Comparison of ENCODE assay signal across 21 mouse cellular contexts in genomic region chr8:102715956-102716355, GRCm38 (mm10).
DNase-seq lines count a peak whose midpoint lies in the region; ATAC-seq and TF ChIP-seq lines count a peak whose summit lies in the region.
"Had no signal": no experiment of that assay in that cellular context is flagged by ENCODE, and none has a peak within 500 bp of the region (broad histone marks: within the 10 kb centered on the region; RNA-seq: fewer than 3 reads in every experiment).

No protein-coding gene starts in this region.

- no peak for DNase-seq in forebrain, postnatal 0 days
- DNase-seq in lung, postnatal 0 days (ENCODE audit: low spot score): no peak
- no peak for DNase-seq in lung, postnatal 36 days
- DNase-seq in heart, postnatal 10 days: peak; percentile 46 to 53
- DNase-seq in gastrocnemius, adult 8-10 months (ENCODE audit: low spot score in 2 of 2): no peak
- DNase-seq: adrenal gland, postnatal 36 days; cerebellum, adult 9-10 months; gastrocnemius, postnatal 36 days; kidney, adult 8-10 months; kidney, postnatal 14 days; liver, postnatal 0 days; thymus, adult 18-20 months; thymus, postnatal 4 days had no signal

- TF ChIP-seq EP300 in lung, postnatal 0 days (IDR thresholded peaks at IDR 0.05): no peak

- no peaks in the 10 kb centered on the region for H3K9me3 ChIP-seq in forebrain, postnatal 0 days (ENCODE audit: low read length)
- H3K9me3 ChIP-seq in forebrain, embryonic 12.5 days: no peaks in the 10 kb centered on the region
- H3K9me3 ChIP-seq in hindbrain, embryonic 16.5 days (ENCODE audit: control insufficient read depth, low read length): no peaks in the 10 kb centered on the region
- H3K9me3 ChIP-seq in hindbrain, embryonic 12.5 days (replicated peaks): no peaks in the 10 kb centered on the region
- H3K9me3 ChIP-seq in lung, postnatal 0 days (ENCODE audit: low read length): no peaks in the 10 kb centered on the region
- H3K9me3 ChIP-seq: forebrain, embryonic 13.5 days; limb, embryonic 10.5 days; neural tube, embryonic 12.5 days had no signal

- WGBS in forebrain, postnatal 0 days: 53% methylated on average over 4 of the region's 4 CpGs
- WGBS in forebrain, embryonic 12.5 days: 63% methylated on average over 4 of the region's 4 CpGs
- WGBS in hindbrain, embryonic 16.5 days: 49% methylated on average over 4 of the region's 4 CpGs
- 64% methylated on average over 4 of the region's 4 CpGs for WGBS in hindbrain, embryonic 12.5 days
- WGBS in lung, postnatal 0 days: 37% methylated on average over 4 of the region's 4 CpGs

- H3K27ac ChIP-seq in forebrain, postnatal 0 days (ENCODE audit: low read depth, low read length): no peak overlapping the region
- H3K27ac ChIP-seq in forebrain, embryonic 12.5 days: no peak overlapping the region
- no peak overlapping the region for H3K27ac ChIP-seq in hindbrain, embryonic 16.5 days (ENCODE audit: low read depth, low read length)
- H3K27ac ChIP-seq in hindbrain, embryonic 12.5 days: no peak overlapping the region
- no peak overlapping the region for H3K27ac ChIP-seq in lung, postnatal 0 days (ENCODE audit: low read length)
- H3K27ac ChIP-seq: forebrain, embryonic 13.5 days; limb, embryonic 10.5 days; midbrain, embryonic 13.5 days; neural tube, embryonic 12.5 days had no signal

- no peaks in the 10 kb centered on the region for H3K36me3 ChIP-seq in forebrain, postnatal 0 days (ENCODE audit: insufficient read depth)
- 0 out of 2 replicates have a peak, but pooled peaks cover 11% of the 10 kb centered on the region for H3K36me3 ChIP-seq in forebrain, embryonic 12.5 days (replicated peaks)
- H3K36me3 ChIP-seq in hindbrain, embryonic 16.5 days (ENCODE audit: control insufficient read depth, insufficient read depth, low read length): no peaks in the 10 kb centered on the region; the same call in 1 of the 2 replicates
- H3K36me3 ChIP-seq in hindbrain, embryonic 12.5 days: peaks cover 4% of the 10 kb centered on the region; the same call in 1 of the 2 replicates
- H3K36me3 ChIP-seq in lung, postnatal 0 days (ENCODE audit: insufficient read depth, low read length): no peaks in the 10 kb centered on the region
- H3K36me3 ChIP-seq: midbrain, embryonic 13.5 days had no signal

- H3K9ac ChIP-seq in forebrain, postnatal 0 days: no peak overlapping the region
- no peak overlapping the region for H3K9ac ChIP-seq in forebrain, embryonic 12.5 days
- H3K9ac ChIP-seq in hindbrain, embryonic 16.5 days (ENCODE audit: low read depth, low read length): no peak overlapping the region
- H3K9ac ChIP-seq in hindbrain, embryonic 12.5 days: no peak overlapping the region
- no peak overlapping the region for H3K9ac ChIP-seq in lung, postnatal 0 days (replicated peaks; ENCODE audit: low read depth)
- H3K9ac ChIP-seq: forebrain, embryonic 13.5 days; liver, postnatal 0 days; midbrain, embryonic 13.5 days; neural tube, embryonic 12.5 days had no signal

- peak; percentile 56; the same call in 1 of the 2 replicates for ATAC-seq in forebrain, postnatal 0 days
- no peak for ATAC-seq in forebrain, embryonic 12.5 days (ENCODE audit: low FRiP score)
- peak; percentile 60; the same call in 1 of the 2 replicates for ATAC-seq in hindbrain, embryonic 16.5 days
- ATAC-seq in hindbrain, embryonic 12.5 days (ENCODE audit: low FRiP score): no peak
- peak; percentile 23; the same call in 1 of the 2 replicates for ATAC-seq in lung, postnatal 0 days
- ATAC-seq: forebrain, embryonic 13.5 days; inflammation-experienced regulatory T-cells, adult 6 months; liver, postnatal 0 days; midbrain, embryonic 13.5 days had no signal

- intact Hi-C loops in heart, postnatal 10 days (cut with DNase I): no loop called here

- no peak overlapping the region for H3K4me2 ChIP-seq in forebrain, postnatal 0 days (ENCODE audit: low read depth)
- no peak overlapping the region for H3K4me2 ChIP-seq in forebrain, embryonic 12.5 days
- no peak overlapping the region for H3K4me2 ChIP-seq in hindbrain, embryonic 16.5 days (ENCODE audit: low read length)
- H3K4me2 ChIP-seq in hindbrain, embryonic 12.5 days (replicated peaks): no peak overlapping the region
- H3K4me2 ChIP-seq in lung, postnatal 0 days (replicated peaks; ENCODE audit: low read depth, low read length): no peak overlapping the region
- H3K4me2 ChIP-seq: forebrain, embryonic 13.5 days; midbrain, embryonic 13.5 days; neural tube, embryonic 12.5 days had no signal

- no peak for TF ChIP-seq CTCF in forebrain, postnatal 0 days (IDR thresholded peaks at IDR 0.05; ENCODE audit: low read depth)
- TF ChIP-seq CTCF in lung, postnatal 0 days (IDR thresholded peaks at IDR 0.05): no peak

- no peaks in the 10 kb centered on the region for H3K27me3 ChIP-seq in forebrain, postnatal 0 days (ENCODE audit: insufficient read depth, low read length)
- no peaks in the 10 kb centered on the region for H3K27me3 ChIP-seq in forebrain, embryonic 12.5 days
- no peaks in the 10 kb centered on the region for H3K27me3 ChIP-seq in hindbrain, embryonic 16.5 days (replicated peaks; ENCODE audit: control insufficient read depth, insufficient read depth, low read length)
- H3K27me3 ChIP-seq in hindbrain, embryonic 12.5 days: no peaks in the 10 kb centered on the region; the same call in 1 of the 2 replicates
- H3K27me3 ChIP-seq in lung, postnatal 0 days (replicated peaks; ENCODE audit: insufficient read depth, low read length): no peaks in the 10 kb centered on the region
- H3K27me3 ChIP-seq: forebrain, embryonic 13.5 days; neural tube, embryonic 12.5 days had no signal

- no peaks in the 10 kb centered on the region for H3K4me1 ChIP-seq in forebrain, postnatal 0 days (ENCODE audit: insufficient read depth)
- no peaks in the 10 kb centered on the region for H3K4me1 ChIP-seq in forebrain, embryonic 12.5 days
- peaks cover 9% of the 10 kb centered on the region for H3K4me1 ChIP-seq in hindbrain, embryonic 16.5 days (ENCODE audit: control insufficient read depth, insufficient read depth, low read depth, low read length)
- 0 out of 2 replicates have a peak, but pooled peaks cover 3% of the 10 kb centered on the region for H3K4me1 ChIP-seq in hindbrain, embryonic 12.5 days
- peaks cover 3% of the 10 kb centered on the region; the same call in 1 of the 2 replicates for H3K4me1 ChIP-seq in lung, postnatal 0 days (ENCODE audit: insufficient read depth, low read depth, low read length)
- H3K4me1 ChIP-seq: limb, embryonic 10.5 days; midbrain, embryonic 13.5 days; neural tube, embryonic 12.5 days had no signal

- no peak overlapping the region for H3K4me3 ChIP-seq in forebrain, postnatal 0 days (ENCODE audit: low read depth, low read length)
- no peak overlapping the region for H3K4me3 ChIP-seq in forebrain, embryonic 12.5 days (replicated peaks)
- no peak overlapping the region for H3K4me3 ChIP-seq in hindbrain, embryonic 16.5 days (ENCODE audit: low read length)
- H3K4me3 ChIP-seq in hindbrain, embryonic 12.5 days: no peak overlapping the region
- no peak overlapping the region for H3K4me3 ChIP-seq in lung, postnatal 0 days (ENCODE audit: low read depth, low read length)
- H3K4me3 ChIP-seq: forebrain, embryonic 13.5 days; limb, embryonic 10.5 days; midbrain, embryonic 13.5 days; neural tube, embryonic 12.5 days had no signal

Comparison
In these comparisons a context has a peak if more than half of its experiments do, and no peak if none do; other contexts are left out.
1. ATAC-seq: peak in forebrain, postnatal 0 days (single experiment), hindbrain, embryonic 16.5 days (single experiment) and lung, postnatal 0 days (single experiment); none in forebrain, embryonic 12.5 days (single experiment) and hindbrain, embryonic 12.5 days (single experiment).
2. DNase-seq: peak in heart, postnatal 10 days (2 of 2); none in forebrain, postnatal 0 days (single experiment), lung, postnatal 0 days (single experiment), lung, postnatal 36 days (single experiment) and gastrocnemius, adult 8-10 months (0 of 2).